In the genomic region with DNA sequence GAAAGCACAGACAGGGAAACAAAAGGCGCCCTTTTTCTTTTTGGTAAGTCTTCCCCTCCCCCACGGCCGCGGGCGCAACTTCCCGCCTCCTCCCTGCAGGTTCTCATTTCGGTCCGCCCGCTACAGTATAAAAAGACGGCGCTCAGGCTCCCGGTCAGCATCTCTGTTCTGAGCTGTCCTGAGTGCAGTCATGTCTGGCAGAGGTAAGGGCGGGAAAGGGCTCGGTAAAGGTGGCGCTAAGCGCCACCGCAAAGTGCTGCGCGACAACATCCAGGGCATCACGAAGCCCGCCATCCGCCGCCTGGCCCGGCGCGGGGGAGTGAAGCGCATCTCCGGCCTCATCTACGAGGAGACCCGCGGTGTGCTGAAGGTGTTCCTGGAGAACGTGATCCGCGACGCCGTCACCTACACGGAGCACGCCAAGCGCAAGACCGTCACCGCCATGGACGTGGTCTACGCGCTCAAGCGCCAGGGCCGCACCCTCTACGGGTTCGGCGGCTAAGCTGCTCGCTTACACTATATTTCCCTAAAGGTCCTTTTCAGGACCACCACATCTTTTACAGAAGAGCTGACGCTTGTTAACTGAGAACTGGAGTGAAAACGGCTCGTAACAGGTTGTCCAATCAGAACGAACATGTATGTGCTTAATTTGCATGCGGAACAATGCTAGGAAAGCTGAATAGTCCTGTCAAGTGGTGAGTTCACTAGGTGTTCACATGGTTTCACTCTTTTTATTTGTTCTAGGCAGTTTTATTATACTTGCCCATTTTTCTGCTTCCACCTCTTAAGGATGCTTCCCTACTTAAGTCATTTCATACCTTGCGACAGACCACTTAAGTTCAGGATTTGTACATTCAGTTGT, we compare ENCODE assay signal across 8 mouse cellular contexts. TPM values are rescaled to one million over a fixed set of nuclear protein-coding genes. Genes with fewer than 3 reads are reported as not detected.
DNase-seq lines count a peak whose midpoint lies in the region; ATAC-seq and TF ChIP-seq lines count a peak whose summit lies in the region.
"Not testable (repeated sequence)": the region's sequence is repeated elsewhere in the genome, so short reads cannot be mapped to it uniquely, and the experiment has no call there.

A gene (plus strand): TSS at position 159 of the 862 bp plus-strand sequence.

- H3K4me3 ChIP-seq in brown adipose tissue, adult 24 weeks (ENCODE audit: insufficient read depth, low read depth, low read length) = peak within 1 kb of the TSS; percentile 60
- peak within 1 kb of the TSS; percentile 72 for H3K4me3 ChIP-seq in erythroblast, embryonic 14.5 days (replicated peaks)
- H3K4me3 ChIP-seq in heart, embryonic 15.5 days = peak within 1 kb of the TSS; percentile 56
- H3K4me3 ChIP-seq in liver, embryonic 14.5 days (ENCODE audit: insufficient read depth in 1 of 2, low read depth in 2 of 2, low read length in 2 of 2) = peak within 1 kb of the TSS; percentile 56 to 59
- peak within 1 kb of the TSS; percentile 55 for H3K4me3 ChIP-seq in stomach, embryonic 15.5 days (replicated peaks)

- peak; percentile 86 for TF ChIP-seq EP300 in liver, embryonic 14.5 days (IDR thresholded peaks at IDR 0.05; ENCODE audit: low read depth)

- not testable (repeated sequence) for H3K9me3 ChIP-seq in erythroblast, embryonic 14.5 days (ENCODE audit: control insufficient read depth, low read length); heart, embryonic 15.5 days (replicated peaks); liver, embryonic 14.5 days (ENCODE audit: control insufficient read depth, low read length); stomach, embryonic 15.5 days

- not testable (repeated sequence) for H3K27me3 ChIP-seq in erythroblast, embryonic 14.5 days (ENCODE audit: control insufficient read depth); heart, embryonic 15.5 days; liver, embryonic 14.5 days (ENCODE audit: control insufficient read depth, insufficient read depth, low read length); stomach, embryonic 15.5 days (replicated peaks)

- WGBS in heart, embryonic 15.5 days = under 1% methylated on average over 46 of the region's 56 CpGs
- WGBS in liver, embryonic 14.5 days (ENCODE audit: insufficient replicate concordance) = 0% methylated on average over 43 of the region's 56 CpGs
- under 1% methylated on average over 46 of the region's 56 CpGs for WGBS in stomach, embryonic 15.5 days

- peak; percentile 83 for DNase-seq in CD4-positive helper T cell, adult 2 months (ENCODE audit: low read depth, low spot score)
- DNase-seq in kidney, postnatal 14 days = peak; percentile 72
- peak; percentile 81 to 83 (median 82) for DNase-seq in liver, embryonic 14.5 days (ENCODE audit: low read depth in 3 of 3, low spot score in 3 of 3)
- peak; percentile 97 for DNase-seq in neural tube, embryonic 10.5 days (ENCODE audit: extremely low spot score, low spot score)

- peak within 1 kb of the TSS; percentile 81 for H3K4me2 ChIP-seq in heart, embryonic 15.5 days
- H3K4me2 ChIP-seq in liver, embryonic 14.5 days (ENCODE audit: low read depth) = peak within 1 kb of the TSS; percentile 76
- peak within 1 kb of the TSS; percentile 67 for H3K4me2 ChIP-seq in stomach, embryonic 15.5 days

- peak; percentile 90 for ATAC-seq in heart, embryonic 15.5 days (replicated peaks; ENCODE audit: insufficient number of reproducible peaks, insufficient read depth, low FRiP score, low read depth)
- ATAC-seq in liver, embryonic 14.5 days (ENCODE audit: insufficient read depth) = peak; percentile 88
- ATAC-seq in stomach, embryonic 15.5 days (ENCODE audit: insufficient read depth, low FRiP score, low read depth) = peak; percentile 92

- 0 out of 2 replicates have a peak, but pooled peaks have one; percentile 6 for TF ChIP-seq CTCF in liver, embryonic 14.5 days (IDR thresholded peaks at IDR 0.05; ENCODE audit: low read depth)

- peak within 1 kb of the TSS; percentile 64 for H3K9ac ChIP-seq in heart, embryonic 15.5 days
- peak within 1 kb of the TSS; percentile 90 for H3K9ac ChIP-seq in liver, embryonic 14.5 days (replicated peaks)
- H3K9ac ChIP-seq in stomach, embryonic 15.5 days = peak within 1 kb of the TSS; percentile 35; the same call in 1 of the 2 replicates

- H3K4me1 ChIP-seq in brown adipose tissue, adult 24 weeks (ENCODE audit: control insufficient read depth, insufficient read depth, insufficient read length, low read length); heart, embryonic 15.5 days (replicated peaks); liver, embryonic 14.5 days (replicated peaks; ENCODE audit: control insufficient read depth in 2 of 2, insufficient read depth in 2 of 2, low read length in 1 of 2); stomach, embryonic 15.5 days: not testable (repeated sequence)
- peaks cover 49% of the 10 kb centered on the region for H3K4me1 ChIP-seq in erythroblast, embryonic 14.5 days (ENCODE audit: control insufficient read depth)

- H3K27ac ChIP-seq in brown adipose tissue, adult 24 weeks (replicated peaks; ENCODE audit: low read depth, low read length) = not testable (repeated sequence)
- peak within 1 kb of the TSS; percentile 94 for H3K27ac ChIP-seq in heart, embryonic 15.5 days
- H3K27ac ChIP-seq in liver, embryonic 14.5 days = peak within 1 kb of the TSS; percentile 92
- H3K27ac ChIP-seq in stomach, embryonic 15.5 days = peak within 1 kb of the TSS; percentile 96

- not testable (repeated sequence) for H3K36me3 ChIP-seq in erythroblast, embryonic 14.5 days (ENCODE audit: control insufficient read depth); heart, embryonic 15.5 days; liver, embryonic 14.5 days (replicated peaks; ENCODE audit: control insufficient read depth, insufficient read depth, low read depth); stomach, embryonic 15.5 days

RNA-seq across cellular contexts. Expression of the gene that starts here (rescaled TPM):
- not detected in 2 replicates for polyA plus RNA-seq in brown adipose tissue, adult 24 weeks (2012; ENCODE audit: insufficient read depth, insufficient read length, missing spikeins)
- 1.3 and 2.7 TPM in 2 replicates for polyA plus RNA-seq in erythroblast, embryonic 14.5 days (2012)
- polyA plus RNA-seq in heart, embryonic 15.5 days (2015; fragmentation: Nextera tagmentation; extraction: Ambion mirVana) = 0.66 and 0.67 TPM in 2 replicates
- 24.0 and 29.5 TPM in 2 replicates for polyA plus RNA-seq in liver, embryonic 14.5 days (2012; rRNA removed)
- polyA plus RNA-seq in liver, embryonic 14.5 days (2014; fragmentation: Nextera tagmentation; extraction: Ambion mirVana) = 0.52 and 1.1 TPM in 2 replicates
- polyA plus RNA-seq in stomach, embryonic 15.5 days (2015; fragmentation: Nextera tagmentation; extraction: Ambion mirVana) = 2.9 and 3.6 TPM in 2 replicates

Comparison
In these comparisons a context has a peak if more than half of its experiments do, and no peak if none do; other contexts are left out.
1. Peak in ATAC-seq, H3K4me3 ChIP-seq, H3K27ac ChIP-seq, H3K9ac ChIP-seq and H3K4me2 ChIP-seq in heart, embryonic 15.5 days; RNA of the gene not detected or under 1 TPM.
2. H3K9ac ChIP-seq: peak in every context shown above with its lines; median percentile 90 in liver, embryonic 14.5 days; 64 in heart, embryonic 15.5 days; 35 in stomach, embryonic 15.5 days.